Mouse (Mus musculus) cortical plate, adult 2 months (tissue): Measurements from ENCODE around the gene Slc38a8.

Experiments used
- CTCF ChIP-seq: fragments of 200-500 bp; IDR thresholded peaks from 2 replicates; pipeline ENCODE4 v1.5.1; 2011; ENCODE audit warnings: mild to moderate bottlenecking, control low read depth, low read length; ENCODE audit not compliant: insufficient read depth; ENCODE audit errors: extremely low read depth
- POLR2A ChIP-seq: fragments of 200-500 bp; IDR thresholded peaks from 2 replicates; pipeline ENCODE4 v1.6.1; 2011; ENCODE audit warnings: mild to moderate bottlenecking, low read length, control low read depth; ENCODE audit not compliant: insufficient read depth; ENCODE audit errors: extremely low read depth

DNA sequence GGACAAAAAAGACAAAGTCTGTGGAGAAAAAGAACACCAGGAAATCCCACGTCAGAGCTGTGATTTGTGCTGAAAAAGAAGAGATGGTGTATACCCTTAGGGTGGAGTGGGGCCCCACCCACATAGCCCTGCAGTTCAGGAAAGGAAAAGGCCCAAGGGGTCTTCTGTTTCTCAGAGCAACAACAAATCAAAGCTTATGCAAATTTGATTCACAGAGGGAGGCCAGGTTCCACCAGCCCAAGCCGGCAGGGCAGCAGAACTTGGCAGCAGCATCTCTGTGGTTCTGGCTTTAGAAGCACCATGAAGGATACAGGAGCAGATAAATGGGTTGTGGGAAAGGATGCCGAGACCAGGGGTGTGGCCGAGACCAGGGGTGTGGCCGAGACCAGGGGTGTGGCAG lies 22.8 kb downstream of the Slc38a8 start:
- TF ChIP-seq CTCF = no peak
- no peak for TF ChIP-seq POLR2A
